Mouse (Mus musculus): ENCODE data around the gene Togaram1. TPM values are rescaled to one million over a fixed set of nuclear protein-coding genes. Genes with fewer than 3 reads are reported as not detected.
A peak's percentile ranks its signal among the peaks of the same experiment; 100 is the strongest.

The Togaram1 gene
- polyA plus RNA-seq, 1 experiment from 2014 or later = 16.4 TPM

- Histone ChIP-seq H3K4me3 (ENCODE audit: low read length) (peak overlapping the region; percentile 97), H3K4me1 (ENCODE audit: control insufficient read depth, insufficient read depth, low read length) (peaks cover 30% of the 10 kb centered on the region), H3K9ac (ENCODE audit: low read length) (peak overlapping the region; percentile 94), H3K9me3 (replicated peaks; ENCODE audit: control insufficient read depth, low read length) (no peaks in the 10 kb centered on the region), H3K27me3 (ENCODE audit: control insufficient read depth, insufficient read depth, low read length) (no peaks in the 10 kb centered on the region), H3K27ac (ENCODE audit: low read length) (no peak overlapping the region), H3K4me2 (ENCODE audit: low read depth, low read length) (peak overlapping the region; percentile 79), H3K36me3 (ENCODE audit: control insufficient read depth, insufficient read depth) (no peaks in the 10 kb centered on the region)
- 0% methylated on average over 2 of the region's 2 CpGs for WGBS
- no peak for ATAC-seq (replicated peaks; ENCODE audit: extremely low read depth, insufficient read depth, low FRiP score)
Observed at GRCm38 (mm10) chr12:64968067-64968466, 2.5 kb downstream of the Togaram1 start.

- no peak overlapping the region for H3K9ac ChIP-seq (ENCODE audit: low read length)
- H3K9me3 ChIP-seq (replicated peaks; ENCODE audit: control insufficient read depth, low read length) = no peaks in the 10 kb centered on the region
- H3K27ac ChIP-seq (ENCODE audit: low read length) = no peak overlapping the region
- peaks cover 22% of the 10 kb centered on the region for H3K4me1 ChIP-seq (ENCODE audit: control insufficient read depth, insufficient read depth, low read length)
- H3K36me3 ChIP-seq (ENCODE audit: control insufficient read depth, insufficient read depth) = no peaks in the 10 kb centered on the region
- H3K4me2 ChIP-seq (ENCODE audit: low read depth, low read length) = no peak overlapping the region
- no peaks in the 10 kb centered on the region for H3K27me3 ChIP-seq (ENCODE audit: control insufficient read depth, insufficient read depth, low read length)
- no peak for ATAC-seq (replicated peaks; ENCODE audit: extremely low read depth, insufficient read depth, low FRiP score)
- H3K4me3 ChIP-seq (ENCODE audit: low read length) = no peak overlapping the region
Observed at GRCm38 (mm10) chr12:64971399-64971798, 5.8 kb downstream of the Togaram1 start.

DNA sequence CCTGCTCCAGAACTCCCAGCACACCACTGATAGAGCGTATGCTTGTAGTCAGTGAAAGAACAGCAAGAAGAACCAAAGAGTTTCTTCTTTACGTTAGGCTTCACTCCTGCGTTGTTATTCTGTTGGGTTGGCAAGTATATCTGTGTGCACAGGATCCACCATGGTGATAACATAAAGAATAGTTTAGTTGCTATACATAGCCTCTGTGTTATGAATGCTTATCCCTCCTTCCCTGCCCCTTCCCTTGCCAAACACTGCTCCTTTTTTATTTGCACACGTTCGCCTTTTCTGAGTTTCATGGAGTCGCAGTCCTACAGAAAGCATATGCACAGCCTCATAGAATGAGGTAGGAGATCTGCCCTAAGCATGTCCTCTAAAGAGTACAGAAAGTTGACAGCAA is 6.5 kb downstream of the Togaram1 start:
- WGBS = 55% methylated on average over 6 of the region's 6 CpGs

DNA sequence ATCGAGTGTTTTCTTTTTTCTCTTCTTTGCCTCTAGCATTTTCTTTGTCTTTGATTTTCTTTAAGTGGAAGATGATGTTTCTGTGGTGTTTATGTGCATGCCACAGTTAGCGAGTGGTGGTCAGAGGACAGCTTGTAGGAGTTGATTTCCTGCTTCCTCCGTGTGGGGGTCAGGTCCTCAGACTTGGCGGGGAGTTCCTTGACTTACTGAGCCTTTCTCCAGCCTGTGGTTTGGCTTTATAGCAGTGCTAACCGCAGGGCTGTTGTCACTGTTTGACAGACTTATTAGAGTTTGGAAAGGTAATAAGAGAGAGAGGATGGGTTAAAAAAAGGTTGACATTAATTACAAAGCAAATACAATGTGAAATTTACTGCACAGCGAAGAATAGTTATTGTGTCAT is 10.0 kb downstream of the Togaram1 start:
- Histone ChIP-seq H3K4me3 (ENCODE audit: low read length) (no peak overlapping the region), H3K36me3 (ENCODE audit: control insufficient read depth, insufficient read depth) (peaks cover 21% of the 10 kb centered on the region), H3K27ac (ENCODE audit: low read length) (no peak overlapping the region), H3K4me1 (ENCODE audit: control insufficient read depth, insufficient read depth, low read length) (peaks cover 9% of the 10 kb centered on the region), H3K27me3 (ENCODE audit: control insufficient read depth, insufficient read depth, low read length) (no peaks in the 10 kb centered on the region), H3K9ac (ENCODE audit: low read length) (no peak overlapping the region), H3K4me2 (ENCODE audit: low read depth, low read length) (no peak overlapping the region), H3K9me3 (replicated peaks; ENCODE audit: control insufficient read depth, low read length) (no peaks in the 10 kb centered on the region)
- WGBS = 59% methylated on average over 6 of the region's 6 CpGs
- no peak for ATAC-seq (replicated peaks; ENCODE audit: extremely low read depth, insufficient read depth, low FRiP score)

More for the DNA sequence above, 6.5 kb downstream of the Togaram1 start:
- H3K36me3 ChIP-seq (ENCODE audit: control insufficient read depth, insufficient read depth) = 0 out of 2 replicates have a peak, but pooled peaks cover 2% of the 10 kb centered on the region
- no peak overlapping the region for H3K4me3 ChIP-seq (ENCODE audit: low read length)
- H3K9me3 ChIP-seq (replicated peaks; ENCODE audit: control insufficient read depth, low read length) = no peaks in the 10 kb centered on the region
- H3K9ac ChIP-seq (ENCODE audit: low read length) = no peak overlapping the region
- no peak overlapping the region for H3K27ac ChIP-seq (ENCODE audit: low read length)
- no peak overlapping the region for H3K4me2 ChIP-seq (ENCODE audit: low read depth, low read length)
- ATAC-seq (replicated peaks; ENCODE audit: extremely low read depth, insufficient read depth, low FRiP score) = no peak
- H3K27me3 ChIP-seq (ENCODE audit: control insufficient read depth, insufficient read depth, low read length) = no peaks in the 10 kb centered on the region
- H3K4me1 ChIP-seq (ENCODE audit: control insufficient read depth, insufficient read depth, low read length) = peaks cover 20% of the 10 kb centered on the region

DNA sequence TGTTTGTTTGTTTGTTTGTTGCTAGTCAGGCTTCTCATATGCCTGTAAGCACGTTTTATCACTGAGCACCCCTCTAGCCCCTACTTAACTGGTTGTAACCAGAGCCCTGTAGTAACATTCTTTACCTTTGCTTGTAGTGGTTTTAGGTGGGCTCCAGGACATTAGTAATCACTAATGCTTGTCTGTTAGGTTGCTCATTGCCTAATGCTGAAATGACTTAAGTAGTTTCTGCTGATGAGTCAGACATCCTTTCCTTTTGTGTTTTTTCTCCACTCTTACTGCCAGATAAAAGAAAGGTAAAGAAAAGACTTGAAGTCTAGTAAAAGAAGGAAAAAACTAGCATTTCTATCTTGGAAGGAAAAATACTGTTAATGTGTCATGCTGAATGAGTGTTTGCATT is 10.6 kb downstream of the Togaram1 start:
- H3K4me2 ChIP-seq (ENCODE audit: low read depth, low read length) = no peak overlapping the region

DNA sequence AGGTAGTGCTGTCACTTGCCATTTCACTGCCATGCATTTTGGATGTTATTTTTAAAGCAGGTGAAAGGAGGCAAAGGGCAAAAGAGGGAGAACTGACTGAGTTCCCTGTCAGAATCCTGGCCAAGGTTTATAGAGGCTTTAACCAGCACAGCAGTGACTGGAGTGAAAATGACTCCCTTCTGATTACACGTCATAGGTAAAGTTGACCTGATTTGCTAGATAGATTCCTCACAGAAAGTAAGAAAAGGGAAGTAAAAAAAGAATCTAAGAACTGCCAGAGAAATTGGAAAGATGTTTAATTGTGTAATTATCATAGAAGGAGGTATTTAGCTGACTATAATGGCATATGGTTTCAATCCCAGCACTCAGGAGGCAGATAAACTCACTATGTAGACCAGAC is 11.9 kb downstream of the Togaram1 start:
- Histone ChIP-seq H3K27ac (ENCODE audit: low read length) (no peak overlapping the region), H3K9me3 (replicated peaks; ENCODE audit: control insufficient read depth, low read length) (no peaks in the 10 kb centered on the region), H3K36me3 (ENCODE audit: control insufficient read depth, insufficient read depth) (peaks cover 27% of the 10 kb centered on the region), H3K9ac (ENCODE audit: low read length) (no peak overlapping the region), H3K27me3 (ENCODE audit: control insufficient read depth, insufficient read depth, low read length) (no peaks in the 10 kb centered on the region), H3K4me1 (ENCODE audit: control insufficient read depth, insufficient read depth, low read length) (0 out of 2 replicates have a peak, but pooled peaks cover 2% of the 10 kb centered on the region), H3K4me2 (ENCODE audit: low read depth, low read length) (no peak overlapping the region), H3K4me3 (ENCODE audit: low read length) (no peak overlapping the region)
- 85% methylated on average over 1 of the region's 1 CpGs for WGBS
- no peak for ATAC-seq (replicated peaks; ENCODE audit: extremely low read depth, insufficient read depth, low FRiP score)

More for the DNA sequence above, 10.6 kb downstream of the Togaram1 start:
- no peaks in the 10 kb centered on the region for H3K9me3 ChIP-seq (replicated peaks; ENCODE audit: control insufficient read depth, low read length)
- ATAC-seq (replicated peaks; ENCODE audit: extremely low read depth, insufficient read depth, low FRiP score) = no peak
- H3K36me3 ChIP-seq (ENCODE audit: control insufficient read depth, insufficient read depth) = peaks cover 22% of the 10 kb centered on the region
- H3K27me3 ChIP-seq (ENCODE audit: control insufficient read depth, insufficient read depth, low read length) = no peaks in the 10 kb centered on the region
- no peak overlapping the region for H3K4me3 ChIP-seq (ENCODE audit: low read length)
- no peak overlapping the region for H3K27ac ChIP-seq (ENCODE audit: low read length)
- WGBS = 42% methylated on average over 1 of the region's 1 CpGs
- peaks cover 7% of the 10 kb centered on the region for H3K4me1 ChIP-seq (ENCODE audit: control insufficient read depth, insufficient read depth, low read length)
- no peak overlapping the region for H3K9ac ChIP-seq (ENCODE audit: low read length)

GRCm38 (mm10) chr12:65007725-65008124 is 42.1 kb downstream of the Togaram1 start:
- no peak overlapping the region for H3K9ac ChIP-seq (ENCODE audit: low read length)
- WGBS = 88% methylated on average over 3 of the region's 3 CpGs
- H3K9me3 ChIP-seq (replicated peaks; ENCODE audit: control insufficient read depth, low read length) = no peaks in the 10 kb centered on the region
- no peak for ATAC-seq (replicated peaks; ENCODE audit: extremely low read depth, insufficient read depth, low FRiP score)
- no peaks in the 10 kb centered on the region for H3K27me3 ChIP-seq (ENCODE audit: control insufficient read depth, insufficient read depth, low read length)
- H3K4me2 ChIP-seq (ENCODE audit: low read depth, low read length) = no peak overlapping the region
- H3K27ac ChIP-seq (ENCODE audit: low read length) = no peak overlapping the region
- peaks cover 36% of the 10 kb centered on the region for H3K36me3 ChIP-seq (ENCODE audit: control insufficient read depth, insufficient read depth)
- no peaks in the 10 kb centered on the region for H3K4me1 ChIP-seq (ENCODE audit: control insufficient read depth, insufficient read depth, low read length)
- H3K4me3 ChIP-seq (ENCODE audit: low read length) = no peak overlapping the region

DNA sequence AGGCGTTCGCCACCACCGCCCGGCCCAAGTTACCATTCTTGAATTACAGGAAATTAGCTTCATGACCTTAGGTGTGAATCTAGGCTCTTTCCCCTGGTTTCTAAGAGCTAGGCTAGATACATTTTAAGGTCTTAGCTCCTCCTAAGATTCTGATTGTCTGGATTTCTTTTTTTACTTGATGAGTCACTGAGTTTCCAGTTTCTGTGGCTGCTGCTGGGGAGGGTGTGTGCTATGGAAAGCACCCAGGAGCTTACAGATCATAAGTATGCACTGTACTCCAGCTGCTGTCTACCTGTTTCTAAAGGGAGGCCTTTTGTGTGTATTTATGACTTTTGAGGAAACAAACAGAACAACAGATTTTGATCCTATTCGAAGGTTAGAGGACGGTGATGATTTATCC is 57.2 kb downstream of the Togaram1 start:
- Histone ChIP-seq H3K4me1 (ENCODE audit: control insufficient read depth, insufficient read depth, low read length) (no peaks in the 10 kb centered on the region), H3K27me3 (ENCODE audit: control insufficient read depth, insufficient read depth, low read length) (no peaks in the 10 kb centered on the region), H3K27ac (ENCODE audit: low read length) (no peak overlapping the region), H3K9me3 (replicated peaks; ENCODE audit: control insufficient read depth, low read length) (no peaks in the 10 kb centered on the region), H3K4me3 (ENCODE audit: low read length) (no peak overlapping the region), H3K9ac (ENCODE audit: low read length) (no peak overlapping the region), H3K4me2 (ENCODE audit: low read depth, low read length) (no peak overlapping the region), H3K36me3 (ENCODE audit: control insufficient read depth, insufficient read depth) (peaks cover 3% of the 10 kb centered on the region; the same call in 1 of the 2 replicates)
- 98% methylated on average over 6 of the region's 6 CpGs for WGBS
- no peak for ATAC-seq (replicated peaks; ENCODE audit: extremely low read depth, insufficient read depth, low FRiP score)

GRCm38 (mm10) chr12:65035839-65036189 is 70.2 kb downstream of the Togaram1 start:
- Histone ChIP-seq H3K4me3 (ENCODE audit: low read length) (peak overlapping the region; percentile 94), H3K4me2 (ENCODE audit: low read depth, low read length) (peak overlapping the region; percentile 63), H3K9me3 (replicated peaks; ENCODE audit: control insufficient read depth, low read length) (no peaks in the 10 kb centered on the region), H3K27me3 (ENCODE audit: control insufficient read depth, insufficient read depth, low read length) (no peaks in the 10 kb centered on the region), H3K9ac (ENCODE audit: low read length) (peak overlapping the region; percentile 96), H3K36me3 (ENCODE audit: control insufficient read depth, insufficient read depth) (no peaks in the 10 kb centered on the region), H3K4me1 (ENCODE audit: control insufficient read depth, insufficient read depth, low read length) (peaks cover 19% of the 10 kb centered on the region), H3K27ac (ENCODE audit: low read length) (peak overlapping the region; percentile 92)
- 48% methylated on average over 8 of the region's 8 CpGs for WGBS
- no peak for ATAC-seq (replicated peaks; ENCODE audit: extremely low read depth, insufficient read depth, low FRiP score)

All from heart, embryonic 16.5 days (tissue).